Mouse (Mus musculus): ENCODE results near the gene Foxf2.

The Foxf2 gene

GRCm38 (mm10) chr13:31625333-31626101 is at the start of gene Foxf2:
Foxf2 (plus strand) TSS chr13:31625816.
- peak in 1 of 2 experiments; percentile 52 for DNase-seq (ENCODE audit: inconsistent age in 2 of 2, low spot score in 1 of 2)

- DNase-seq (ENCODE audit: inconsistent age in 2 of 2, low spot score in 1 of 2): no peak
These were observed 48.9 kb upstream of the Foxf2 start for GRCm38 (mm10) chr13:31576696-31577095.

DNA sequence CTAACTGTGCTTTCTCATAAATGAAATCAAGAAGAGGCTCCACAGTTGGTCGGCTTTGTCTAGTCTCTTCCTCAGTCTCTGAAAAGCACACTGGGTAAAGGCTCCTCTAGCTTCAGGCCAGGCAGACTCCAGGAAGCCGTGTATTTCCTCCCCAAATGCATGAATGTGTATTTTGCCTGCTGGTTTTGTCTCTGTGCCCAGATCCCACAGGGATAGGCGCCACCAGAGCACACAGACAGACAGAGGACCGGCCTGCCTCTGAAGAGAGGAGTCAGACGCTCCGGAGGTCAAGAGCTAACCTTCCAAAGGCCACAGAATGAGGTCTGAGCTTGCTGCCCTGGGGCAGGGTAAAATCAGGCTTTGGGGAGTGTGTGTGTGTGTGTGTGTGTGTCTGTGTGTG is 48.0 kb upstream of the Foxf2 start:
- DNase-seq (ENCODE audit: inconsistent age in 2 of 2, low spot score in 1 of 2): no peak

DNA sequence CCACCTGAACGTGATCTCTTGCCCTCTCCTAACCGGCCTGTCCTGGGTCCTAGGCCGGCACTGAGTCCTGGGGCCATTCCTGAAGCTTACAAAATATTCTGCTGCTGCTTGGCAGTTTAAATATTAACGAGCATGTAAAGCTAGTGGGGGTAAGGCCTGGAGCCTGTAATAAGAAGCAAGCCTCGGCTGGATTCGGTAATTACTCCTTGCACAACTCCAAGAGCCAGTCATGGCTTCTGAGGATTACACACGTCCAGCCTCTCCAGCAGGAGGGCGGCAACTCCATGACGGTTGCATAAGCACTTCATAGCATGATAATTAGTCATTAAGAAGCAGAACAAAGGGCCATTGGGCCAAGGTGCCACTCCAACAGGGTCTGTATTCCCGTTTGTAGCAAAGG is 47.2 kb upstream of the Foxf2 start:
- no peak for DNase-seq (ENCODE audit: inconsistent age in 2 of 2, low spot score in 1 of 2)

GRCm38 (mm10) chr13:31579866-31580265 is 45.8 kb upstream of the Foxf2 start:
- no peak for DNase-seq (ENCODE audit: inconsistent age in 2 of 2, low spot score in 1 of 2)

- peak in 1 of 2 experiments; percentile 71 for DNase-seq (ENCODE audit: inconsistent age in 2 of 2, low spot score in 1 of 2)
These were observed 38.3 kb upstream of the Foxf2 start for GRCm38 (mm10) chr13:31587341-31587740.

DNA sequence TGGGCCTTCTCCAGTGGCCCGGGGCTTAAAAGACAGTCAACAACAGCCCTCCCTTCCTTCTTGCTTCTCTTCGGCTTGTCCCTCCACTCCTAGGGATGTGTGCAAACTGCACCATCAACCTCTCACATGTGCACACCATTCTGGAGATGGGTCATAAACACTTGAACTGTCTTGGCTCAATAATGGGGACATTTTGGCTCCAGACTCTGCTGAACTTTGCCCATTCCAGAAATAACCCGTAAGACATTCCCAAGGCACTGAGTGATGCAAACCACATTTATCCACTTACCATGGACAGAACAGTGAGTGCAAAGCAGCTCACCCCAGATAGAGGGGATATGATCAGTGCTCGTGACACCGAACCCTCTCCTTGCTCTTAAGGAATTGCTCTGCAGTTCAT is 26.0 kb upstream of the Foxf2 start:
- DNase-seq (ENCODE audit: inconsistent age in 2 of 2, low spot score in 1 of 2): no peak

- DNase-seq (ENCODE audit: inconsistent age in 2 of 2, low spot score in 1 of 2): no peak
These were observed 21.7 kb upstream of the Foxf2 start for GRCm38 (mm10) chr13:31603964-31604363.

- DNase-seq (ENCODE audit: inconsistent age in 2 of 2, low spot score in 1 of 2): peak in 1 of 2 experiments; percentile 33
These were observed 10.7 kb upstream of the Foxf2 start for GRCm38 (mm10) chr13:31614724-31615465.

GRCm38 (mm10) chr13:31615561-31616165 is 10.0 kb upstream of the Foxf2 start:
- no peak for DNase-seq (ENCODE audit: inconsistent age in 2 of 2, low spot score in 1 of 2)

DNA sequence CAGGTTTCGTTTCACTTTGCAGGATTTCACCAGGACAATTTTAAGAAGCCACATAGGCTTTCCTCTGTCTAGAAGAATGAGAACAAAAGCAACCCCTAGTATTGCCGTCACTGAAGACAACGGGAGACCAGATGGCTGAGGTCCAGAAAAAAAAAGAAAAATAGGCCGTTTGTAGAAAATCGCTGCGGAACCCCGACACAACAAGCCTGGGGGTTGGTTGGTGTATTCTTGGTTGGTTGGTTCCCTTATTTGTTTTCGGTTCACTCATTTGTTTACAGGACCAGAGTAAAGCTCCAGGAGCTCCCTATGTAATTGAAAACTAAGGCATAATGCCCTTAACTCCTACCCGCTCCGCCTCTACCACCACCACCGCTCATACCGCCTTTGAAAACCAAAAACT is 7.6 kb upstream of the Foxf2 start:
- no peak for DNase-seq (ENCODE audit: inconsistent age in 2 of 2, low spot score in 1 of 2)

GRCm38 (mm10) chr13:31618416-31618815 is 7.2 kb upstream of the Foxf2 start:
- DNase-seq (ENCODE audit: inconsistent age in 2 of 2, low spot score in 1 of 2): peak; percentile 45 to 85

- no peak for DNase-seq (ENCODE audit: inconsistent age in 2 of 2, low spot score in 1 of 2)
These were observed 6.5 kb upstream of the Foxf2 start for GRCm38 (mm10) chr13:31618919-31619655.

DNA sequence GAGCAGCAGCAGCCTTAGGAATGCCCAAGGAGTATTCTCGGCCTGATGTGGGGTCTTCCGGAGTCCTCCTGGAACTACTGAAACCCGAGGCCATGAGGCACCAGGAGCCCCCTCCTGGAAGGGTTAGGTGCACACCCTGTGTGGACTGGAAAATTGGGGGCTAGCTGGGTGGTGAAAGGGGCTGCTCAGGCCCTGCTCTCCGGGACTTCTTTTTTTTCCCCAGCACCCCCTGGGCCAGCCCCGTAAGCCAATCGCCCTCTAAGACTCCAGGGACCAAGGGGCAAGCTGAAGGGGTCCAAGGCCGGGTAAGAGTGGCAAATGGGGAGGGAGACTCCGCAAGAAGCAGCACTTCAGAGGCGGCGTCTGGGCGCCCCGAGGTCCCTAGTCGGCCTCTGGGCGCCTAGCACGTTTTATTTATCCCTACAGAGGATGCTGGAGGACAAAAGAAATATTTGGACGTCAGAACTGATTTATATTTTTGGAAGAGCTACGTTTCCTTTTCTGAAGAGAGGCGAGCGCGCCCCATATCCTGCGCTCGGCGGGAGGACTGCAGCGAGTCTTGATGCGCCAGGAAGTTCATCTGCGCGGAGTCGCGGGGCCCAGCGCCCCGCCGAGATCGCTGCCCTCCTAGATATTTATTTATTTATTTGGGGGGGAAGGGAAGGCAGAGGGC is 5.7 kb upstream of the Foxf2 start:
- no peak for DNase-seq (ENCODE audit: inconsistent age in 2 of 2, low spot score in 1 of 2)

GRCm38 (mm10) chr13:31620499-31620847 is 5.1 kb upstream of the Foxf2 start:
- no peak for DNase-seq (ENCODE audit: inconsistent age in 2 of 2, low spot score in 1 of 2)

- no peak for DNase-seq (ENCODE audit: inconsistent age in 2 of 2, low spot score in 1 of 2)
These were observed 4.7 kb upstream of the Foxf2 start for GRCm38 (mm10) chr13:31620937-31621336.

- DNase-seq (ENCODE audit: inconsistent age in 2 of 2, low spot score in 1 of 2): no peak
These were observed 3.9 kb upstream of the Foxf2 start for GRCm38 (mm10) chr13:31621741-31622140.

- no peak for DNase-seq (ENCODE audit: inconsistent age in 2 of 2, low spot score in 1 of 2)
These were observed 3.2 kb upstream of the Foxf2 start for GRCm38 (mm10) chr13:31622371-31622770.

DNA sequence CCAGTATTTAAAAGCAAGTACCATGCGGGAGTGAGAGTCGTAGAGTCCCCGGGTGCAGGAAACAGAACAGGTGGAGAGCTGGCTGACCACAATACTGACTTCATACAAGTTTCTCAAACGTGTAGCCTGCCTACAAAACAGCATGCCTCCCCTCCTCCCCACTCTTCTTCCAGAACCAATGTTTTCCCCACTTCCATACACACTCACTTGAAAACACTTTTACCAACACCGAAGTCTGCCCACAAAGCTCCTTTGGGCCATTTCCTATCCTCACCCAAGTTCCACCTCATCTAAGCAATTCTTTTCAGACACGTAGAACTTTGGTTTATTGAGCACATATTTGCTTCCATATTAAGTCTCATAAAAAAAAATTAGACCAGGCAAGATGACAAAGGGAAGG is 2.3 kb upstream of the Foxf2 start:
- DNase-seq (ENCODE audit: inconsistent age in 2 of 2, low spot score in 1 of 2): no peak

DNA sequence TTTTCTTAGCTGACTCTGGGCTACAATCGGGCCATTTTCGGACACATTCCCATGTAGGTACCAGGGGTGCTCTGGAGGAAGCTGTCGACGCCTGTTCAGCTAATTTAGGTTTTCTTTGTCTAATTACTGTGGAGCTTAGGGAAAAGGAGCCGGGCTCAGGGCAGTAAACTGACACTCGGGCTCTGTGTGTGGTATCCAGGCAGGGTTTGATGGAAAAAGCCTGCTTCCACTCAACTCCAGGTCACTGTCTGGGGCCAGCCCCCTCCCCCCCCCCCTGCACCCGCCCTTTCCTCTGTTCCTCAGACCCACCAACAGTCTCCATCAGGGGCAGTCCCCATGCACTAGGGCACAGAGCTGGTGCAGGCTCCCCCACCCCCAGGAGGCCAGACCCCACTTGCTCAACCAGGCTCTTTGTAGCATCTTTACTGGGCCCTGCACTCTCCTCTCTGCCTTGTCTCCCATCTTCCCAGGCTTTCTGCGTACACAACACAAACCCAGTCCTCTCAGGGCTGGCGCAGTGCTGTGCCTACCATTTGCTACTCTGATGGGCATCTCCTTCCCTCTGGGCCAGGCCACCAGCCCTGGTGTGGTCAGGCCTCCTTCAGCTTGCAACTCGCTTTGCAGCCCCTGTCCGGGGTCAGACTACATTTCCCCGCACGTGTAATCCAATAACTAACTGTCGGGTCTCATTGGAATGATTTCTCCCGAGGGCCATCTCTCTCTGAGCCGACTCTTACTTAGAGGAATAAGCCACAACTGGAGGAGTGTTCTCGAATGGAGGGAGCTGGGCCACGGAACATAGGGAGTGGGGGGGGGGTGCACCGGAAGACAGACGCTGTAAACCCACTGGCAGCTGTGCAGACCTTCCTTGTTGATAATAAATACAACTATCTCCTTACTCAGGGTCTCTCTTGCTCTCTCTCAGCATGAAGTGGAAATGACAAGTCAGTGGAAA is 1.4 kb upstream of the Foxf2 start:
- DNase-seq (ENCODE audit: inconsistent age in 2 of 2, low spot score in 1 of 2): no peak
